Mouse (Mus musculus) brain, embryonic 14.5 days (tissue): Measurements from ENCODE around the gene Pex6.

Source experiments
- CTCF ChIP-seq: fragments of 200-500 bp; IDR thresholded peaks from 2 replicates; pipeline ENCODE4 v1.5.1; 2012; ENCODE audit warnings: inconsistent platforms, mild to moderate bottlenecking, moderate library complexity, borderline replicate concordance; ENCODE audit not compliant: insufficient read depth, insufficient read length; ENCODE audit errors: extremely low read depth
- POLR2A ChIP-seq: fragments of 200-500 bp; IDR thresholded peaks from 2 replicates; pipeline ENCODE4 v1.6.1; 2012; ENCODE audit warnings: mild to moderate bottlenecking, inconsistent platforms, borderline replicate concordance; ENCODE audit not compliant: poor library complexity, insufficient read depth, insufficient read length, severe bottlenecking; ENCODE audit errors: extremely low read depth

GRCm38 (mm10) chr17:46767868-46768267 lies 56.6 kb downstream of the Pex6 start:
- no peak for TF ChIP-seq CTCF
- TF ChIP-seq POLR2A, result no peak
